Mouse (Mus musculus): ENCODE measurements around the gene Tnni2. TPM values are rescaled to one million over a fixed set of nuclear protein-coding genes. Genes with fewer than 3 reads are reported as not detected.

The Tnni2 gene
- total and polyA plus RNA-seq, 3 experiments = 1.0 to 3.5 TPM; not detected in 1

- no peak overlapping the region for H3K4me3 ChIP-seq (ENCODE audit: low read depth, low read length)
- no peak for DNase-seq (ENCODE audit: low spot score)
- H3K9me3 ChIP-seq (replicated peaks) = no peaks in the 10 kb centered on the region
- H3K36me3 ChIP-seq (replicated peaks) = no peaks in the 10 kb centered on the region
- no peak for ATAC-seq (ENCODE audit: extremely low read depth, insufficient number of reproducible peaks, low FRiP score, poor library complexity, severe bottlenecking)
- H3K4me1 ChIP-seq (ENCODE audit: insufficient read depth, low read depth, low read length) = peaks cover 20% of the 10 kb centered on the region
- H3K27me3 ChIP-seq (ENCODE audit: insufficient read depth, low read length) = peaks cover 40% of the 10 kb centered on the region
- TF ChIP-seq TAL1 (conservative IDR thresholded peaks at IDR 0.05; ENCODE audit: low read depth, low read length) (no peak), CTCF (IDR thresholded peaks at IDR 0.05; ENCODE audit: low read depth, low read length) (no peak), POLR2AphosphoS5 (IDR thresholded peaks at IDR 0.05; ENCODE audit: insufficient replicate concordance, low read depth, low read length) (no peak), GATA2 (IDR thresholded peaks at IDR 0.05; ENCODE audit: borderline replicate concordance, low read depth, low read length) (no peak), GATA1 (IDR thresholded peaks at IDR 0.05; ENCODE audit: borderline replicate concordance, low read length) (no peak)
These were observed 4.7 kb downstream of the Tnni2 start for GRCm38 (mm10) chr7:142446264-142446663.

- Histone ChIP-seq H3K27me3 (ENCODE audit: insufficient read depth, low read length) (peaks cover 26% of the 10 kb centered on the region), H3K36me3 (replicated peaks) (no peaks in the 10 kb centered on the region), H3K9me3 (replicated peaks) (no peaks in the 10 kb centered on the region), H3K4me1 (ENCODE audit: insufficient read depth, low read depth, low read length) (no peaks in the 10 kb centered on the region), H3K4me3 (ENCODE audit: low read depth, low read length) (no peak overlapping the region)
- no peak for TF ChIP-seq POLR2AphosphoS5 (IDR thresholded peaks at IDR 0.05; ENCODE audit: insufficient replicate concordance, low read depth, low read length)
- TF ChIP-seq CTCF (IDR thresholded peaks at IDR 0.05; ENCODE audit: low read depth, low read length) = no peak
- TF ChIP-seq GATA2 (IDR thresholded peaks at IDR 0.05; ENCODE audit: borderline replicate concordance, low read depth, low read length) = no peak
- TF ChIP-seq GATA1 (IDR thresholded peaks at IDR 0.05; ENCODE audit: borderline replicate concordance, low read length) = no peak
- no peak for TF ChIP-seq TAL1 (conservative IDR thresholded peaks at IDR 0.05; ENCODE audit: low read depth, low read length)
- DNase-seq (ENCODE audit: low spot score) = no peak
- ATAC-seq (ENCODE audit: extremely low read depth, insufficient number of reproducible peaks, low FRiP score, poor library complexity, severe bottlenecking) = no peak
These were observed 7.5 kb downstream of the Tnni2 start for GRCm38 (mm10) chr7:142449038-142449617.

- no peaks in the 10 kb centered on the region; the same call in 1 of the 2 replicates for H3K4me1 ChIP-seq (ENCODE audit: insufficient read depth, low read depth, low read length)
- TF ChIP-seq TAL1 (conservative IDR thresholded peaks at IDR 0.05; ENCODE audit: low read depth, low read length) (no peak), GATA1 (IDR thresholded peaks at IDR 0.05; ENCODE audit: borderline replicate concordance, low read length) (no peak), POLR2AphosphoS5 (IDR thresholded peaks at IDR 0.05; ENCODE audit: insufficient replicate concordance, low read depth, low read length) (no peak), GATA2 (IDR thresholded peaks at IDR 0.05; ENCODE audit: borderline replicate concordance, low read depth, low read length) (no peak), CTCF (IDR thresholded peaks at IDR 0.05; ENCODE audit: low read depth, low read length) (no peak)
- DNase-seq (ENCODE audit: low spot score) (no peak), ATAC-seq (ENCODE audit: extremely low read depth, insufficient number of reproducible peaks, low FRiP score, poor library complexity, severe bottlenecking) (no peak)
- no peaks in the 10 kb centered on the region for H3K9me3 ChIP-seq (replicated peaks)
- H3K36me3 ChIP-seq (replicated peaks) = no peaks in the 10 kb centered on the region
- no peak overlapping the region for H3K4me3 ChIP-seq (ENCODE audit: low read depth, low read length)
- peaks cover 24% of the 10 kb centered on the region for H3K27me3 ChIP-seq (ENCODE audit: insufficient read depth, low read length)
These were observed 13.1 kb downstream of the Tnni2 start for GRCm38 (mm10) chr7:142454706-142455105.

- no peak for DNase-seq (ENCODE audit: low spot score)
- peaks cover 24% of the 10 kb centered on the region for H3K27me3 ChIP-seq (ENCODE audit: insufficient read depth, low read length)
- no peaks in the 10 kb centered on the region; the same call in 1 of the 2 replicates for H3K4me1 ChIP-seq (ENCODE audit: insufficient read depth, low read depth, low read length)
- H3K36me3 ChIP-seq (replicated peaks) = no peaks in the 10 kb centered on the region
- TF ChIP-seq GATA2 (IDR thresholded peaks at IDR 0.05; ENCODE audit: borderline replicate concordance, low read depth, low read length) (no peak), CTCF (IDR thresholded peaks at IDR 0.05; ENCODE audit: low read depth, low read length) (no peak), TAL1 (conservative IDR thresholded peaks at IDR 0.05; ENCODE audit: low read depth, low read length) (no peak), GATA1 (IDR thresholded peaks at IDR 0.05; ENCODE audit: borderline replicate concordance, low read length) (no peak), POLR2AphosphoS5 (IDR thresholded peaks at IDR 0.05; ENCODE audit: insufficient replicate concordance, low read depth, low read length) (no peak)
- no peak overlapping the region for H3K4me3 ChIP-seq (ENCODE audit: low read depth, low read length)
- ATAC-seq (ENCODE audit: extremely low read depth, insufficient number of reproducible peaks, low FRiP score, poor library complexity, severe bottlenecking) = no peak
- H3K9me3 ChIP-seq (replicated peaks) = no peaks in the 10 kb centered on the region
These were observed 13.6 kb downstream of the Tnni2 start for GRCm38 (mm10) chr7:142455251-142455650.

- Histone ChIP-seq H3K9me3 (replicated peaks) (no peaks in the 10 kb centered on the region), H3K27me3 (ENCODE audit: insufficient read depth, low read length) (peaks cover 25% of the 10 kb centered on the region), H3K4me3 (ENCODE audit: low read depth, low read length) (no peak overlapping the region), H3K4me1 (ENCODE audit: insufficient read depth, low read depth, low read length) (no peaks in the 10 kb centered on the region; the same call in 1 of the 2 replicates), H3K36me3 (replicated peaks) (no peaks in the 10 kb centered on the region)
- no peak for DNase-seq (ENCODE audit: low spot score)
- TF ChIP-seq GATA1 (IDR thresholded peaks at IDR 0.05; ENCODE audit: borderline replicate concordance, low read length) (no peak), GATA2 (IDR thresholded peaks at IDR 0.05; ENCODE audit: borderline replicate concordance, low read depth, low read length) (no peak), CTCF (IDR thresholded peaks at IDR 0.05; ENCODE audit: low read depth, low read length) (no peak), TAL1 (conservative IDR thresholded peaks at IDR 0.05; ENCODE audit: low read depth, low read length) (no peak), POLR2AphosphoS5 (IDR thresholded peaks at IDR 0.05; ENCODE audit: insufficient replicate concordance, low read depth, low read length) (no peak)
- ATAC-seq (ENCODE audit: extremely low read depth, insufficient number of reproducible peaks, low FRiP score, poor library complexity, severe bottlenecking) = no peak
These were observed 15.2 kb downstream of the Tnni2 start for GRCm38 (mm10) chr7:142456806-142457205.

- no peak for ATAC-seq (ENCODE audit: extremely low read depth, insufficient number of reproducible peaks, low FRiP score, poor library complexity, severe bottlenecking)
- no peaks in the 10 kb centered on the region; the same call in 1 of the 2 replicates for H3K4me1 ChIP-seq (ENCODE audit: insufficient read depth, low read depth, low read length)
- H3K36me3 ChIP-seq (replicated peaks) = no peaks in the 10 kb centered on the region
- TF ChIP-seq CTCF (IDR thresholded peaks at IDR 0.05; ENCODE audit: low read depth, low read length) = no peak
- no peak for TF ChIP-seq POLR2AphosphoS5 (IDR thresholded peaks at IDR 0.05; ENCODE audit: insufficient replicate concordance, low read depth, low read length)
- no peak for TF ChIP-seq GATA2 (IDR thresholded peaks at IDR 0.05; ENCODE audit: borderline replicate concordance, low read depth, low read length)
- no peak for TF ChIP-seq TAL1 (conservative IDR thresholded peaks at IDR 0.05; ENCODE audit: low read depth, low read length)
- no peak for TF ChIP-seq GATA1 (IDR thresholded peaks at IDR 0.05; ENCODE audit: borderline replicate concordance, low read length)
- H3K4me3 ChIP-seq (ENCODE audit: low read depth, low read length) = no peak overlapping the region
- no peaks in the 10 kb centered on the region for H3K9me3 ChIP-seq (replicated peaks)
- H3K27me3 ChIP-seq (ENCODE audit: insufficient read depth, low read length) = peaks cover 30% of the 10 kb centered on the region
- no peak for DNase-seq (ENCODE audit: low spot score)
These were observed 15.7 kb downstream of the Tnni2 start for GRCm38 (mm10) chr7:142457227-142457811.

Data from G1E (cell line).